Mouse (Mus musculus): ENCODE data around the gene Ace. TPM values are rescaled to one million over a fixed set of nuclear protein-coding genes. Genes with fewer than 3 reads are reported as not detected.
"Not testable (repeated sequence)": the region's sequence is repeated elsewhere in the genome, so short reads cannot be mapped to it uniquely, and the experiment has no call there.

The Ace gene
- total RNA-seq, 1 experiment: 1.4 TPM

GRCm38 (mm10) chr11:106020051-106020763, 52.5 kb downstream of the Ace start:
- TF ChIP-seq HCFC1 (IDR thresholded peaks at IDR 0.05; ENCODE audit: borderline replicate concordance, insufficient read depth, low read length) (no peak), CHD2 (IDR thresholded peaks at IDR 0.05; ENCODE audit: low read depth, low read length) (no peak), MAFK (IDR thresholded peaks at IDR 0.05; ENCODE audit: insufficient read depth, low read depth, low read length) (no peak), ZC3H11A (IDR thresholded peaks at IDR 0.05; ENCODE audit: borderline replicate concordance, low read depth, low read length) (no peak), ZNF384 (IDR thresholded peaks at IDR 0.05; ENCODE audit: low read depth, low read length) (no peak)
- DNase-seq (ENCODE audit: low read depth, low spot score): no peak
- in situ Hi-C loops (cut with MboI; ENCODE audit: low sequenced_read_pairs in 2 of 2, unreplicated experiment in 2 of 2): no loop called here
- Histone ChIP-seq H3K36me3 (ENCODE audit: control insufficient read depth, insufficient read depth, low read length, poor library complexity, severe bottlenecking) (peaks cover 3% of the 10 kb centered on the region; the same call in 1 of the 2 replicates), H3K4me3 (ENCODE audit: insufficient read depth in 1 of 2, low read depth in 1 of 2, low read length in 2 of 2, poor library complexity in 1 of 2, severe bottlenecking in 1 of 2) (peak overlapping the region; percentile 43 to 69), H3K9ac (ENCODE audit: insufficient read depth, low read depth, low read length, poor library complexity, severe bottlenecking) (peak overlapping the region; percentile 52), H3K27ac (ENCODE audit: insufficient read depth, low read depth, low read length, poor library complexity, severe bottlenecking) (no peak overlapping the region), H3K9me3 (ENCODE audit: control insufficient read depth, insufficient read depth, low read depth, low read length) (no peaks in the 10 kb centered on the region), H3K4me1 (ENCODE audit: control insufficient read depth in 2 of 2, insufficient read depth in 2 of 2, low read length in 2 of 2, poor library complexity in 1 of 2) (peaks cover 4 to 5% of the 10 kb centered on the region in 2 experiments; a peak in 2 of 4 replicates)

GRCm38 (mm10) chr11:106025774-106026173, 58.0 kb downstream of the Ace start:
- Histone ChIP-seq H3K27ac (ENCODE audit: insufficient read depth, low read depth, low read length, poor library complexity, severe bottlenecking) (no peak overlapping the region), H3K9me3 (ENCODE audit: control insufficient read depth, insufficient read depth, low read depth, low read length) (no peaks in the 10 kb centered on the region), H3K4me3 (ENCODE audit: insufficient read depth in 1 of 2, low read depth in 1 of 2, low read length in 2 of 2, poor library complexity in 1 of 2, severe bottlenecking in 1 of 2) (no peak overlapping the region), H3K4me1 (ENCODE audit: control insufficient read depth in 2 of 2, insufficient read depth in 2 of 2, low read length in 2 of 2, poor library complexity in 1 of 2) (no peaks in the 10 kb centered on the region), H3K9ac (ENCODE audit: insufficient read depth, low read depth, low read length, poor library complexity, severe bottlenecking) (no peak overlapping the region), H3K36me3 (ENCODE audit: control insufficient read depth, insufficient read depth, low read length, poor library complexity, severe bottlenecking) (peaks cover 3% of the 10 kb centered on the region; the same call in 1 of the 2 replicates)
- TF ChIP-seq ZNF384 (IDR thresholded peaks at IDR 0.05; ENCODE audit: low read depth, low read length) (no peak), MAFK (IDR thresholded peaks at IDR 0.05; ENCODE audit: insufficient read depth, low read depth, low read length) (no peak), ZC3H11A (IDR thresholded peaks at IDR 0.05; ENCODE audit: borderline replicate concordance, low read depth, low read length) (no peak), CHD2 (IDR thresholded peaks at IDR 0.05; ENCODE audit: low read depth, low read length) (no peak), HCFC1 (IDR thresholded peaks at IDR 0.05; ENCODE audit: borderline replicate concordance, insufficient read depth, low read length) (no peak)
- in situ Hi-C loops (cut with MboI; ENCODE audit: low sequenced_read_pairs in 2 of 2, unreplicated experiment in 2 of 2): no loop called here
- DNase-seq (ENCODE audit: low read depth, low spot score): no peak

- no peak for DNase-seq (ENCODE audit: low read depth, low spot score)
- no peak overlapping the region for H3K27ac ChIP-seq (ENCODE audit: insufficient read depth, low read depth, low read length, poor library complexity, severe bottlenecking)
Observed at GRCm38 (mm10) chr11:106026465-106027151, 58.9 kb downstream of the Ace start.

GRCm38 (mm10) chr11:106027607-106028006, 59.9 kb downstream of the Ace start:
- TF ChIP-seq MAFK (IDR thresholded peaks at IDR 0.05; ENCODE audit: insufficient read depth, low read depth, low read length) (no peak), ZNF384 (IDR thresholded peaks at IDR 0.05; ENCODE audit: low read depth, low read length) (no peak), HCFC1 (IDR thresholded peaks at IDR 0.05; ENCODE audit: borderline replicate concordance, insufficient read depth, low read length) (no peak), CHD2 (IDR thresholded peaks at IDR 0.05; ENCODE audit: low read depth, low read length) (no peak), ZC3H11A (IDR thresholded peaks at IDR 0.05; ENCODE audit: borderline replicate concordance, low read depth, low read length) (no peak)
- H3K4me3 ChIP-seq (ENCODE audit: insufficient read depth in 1 of 2, low read depth in 1 of 2, low read length in 2 of 2, poor library complexity in 1 of 2, severe bottlenecking in 1 of 2): no peak overlapping the region
- H3K27ac ChIP-seq (ENCODE audit: insufficient read depth, low read depth, low read length, poor library complexity, severe bottlenecking): no peak overlapping the region
- H3K4me1 ChIP-seq (ENCODE audit: control insufficient read depth in 2 of 2, insufficient read depth in 2 of 2, low read length in 2 of 2, poor library complexity in 1 of 2): no peaks in the 10 kb centered on the region
- H3K9ac ChIP-seq (ENCODE audit: insufficient read depth, low read depth, low read length, poor library complexity, severe bottlenecking): no peak overlapping the region
- in situ Hi-C loops (cut with MboI; ENCODE audit: low sequenced_read_pairs in 2 of 2, unreplicated experiment in 2 of 2): no loop called here
- H3K36me3 ChIP-seq (ENCODE audit: control insufficient read depth, insufficient read depth, low read length, poor library complexity, severe bottlenecking): no peaks in the 10 kb centered on the region
- no peaks in the 10 kb centered on the region for H3K9me3 ChIP-seq (ENCODE audit: control insufficient read depth, insufficient read depth, low read depth, low read length)
- no peak for DNase-seq (ENCODE audit: low read depth, low spot score)

More at GRCm38 (mm10) chr11:106026465-106027151, 58.9 kb downstream of the Ace start:
- Histone ChIP-seq H3K4me3 (ENCODE audit: insufficient read depth in 1 of 2, low read depth in 1 of 2, low read length in 2 of 2, poor library complexity in 1 of 2, severe bottlenecking in 1 of 2) (no peak overlapping the region), H3K36me3 (ENCODE audit: control insufficient read depth, insufficient read depth, low read length, poor library complexity, severe bottlenecking) (peaks cover 3% of the 10 kb centered on the region; the same call in 1 of the 2 replicates), H3K9me3 (ENCODE audit: control insufficient read depth, insufficient read depth, low read depth, low read length) (no peaks in the 10 kb centered on the region), H3K9ac (ENCODE audit: insufficient read depth, low read depth, low read length, poor library complexity, severe bottlenecking) (no peak overlapping the region), H3K4me1 (ENCODE audit: control insufficient read depth in 2 of 2, insufficient read depth in 2 of 2, low read length in 2 of 2, poor library complexity in 1 of 2) (no peaks in the 10 kb centered on the region)
- in situ Hi-C loops (cut with MboI; ENCODE audit: low sequenced_read_pairs in 2 of 2, unreplicated experiment in 2 of 2): no loop called here
- TF ChIP-seq ZNF384 (IDR thresholded peaks at IDR 0.05; ENCODE audit: low read depth, low read length): no peak
- TF ChIP-seq CHD2 (IDR thresholded peaks at IDR 0.05; ENCODE audit: low read depth, low read length): no peak
- 0 out of 2 replicates have a peak, but pooled peaks have one; percentile 22 for TF ChIP-seq ZC3H11A (IDR thresholded peaks at IDR 0.05; ENCODE audit: borderline replicate concordance, low read depth, low read length)

- H3K9me3 ChIP-seq (ENCODE audit: control insufficient read depth, insufficient read depth, low read depth, low read length); H3K4me1 ChIP-seq (ENCODE audit: control insufficient read depth in 2 of 2, insufficient read depth in 2 of 2, low read length in 2 of 2, poor library complexity in 1 of 2); H3K9ac ChIP-seq (ENCODE audit: insufficient read depth, low read depth, low read length, poor library complexity, severe bottlenecking); DNase-seq (ENCODE audit: low read depth, low spot score); H3K27ac ChIP-seq (ENCODE audit: insufficient read depth, low read depth, low read length, poor library complexity, severe bottlenecking); H3K36me3 ChIP-seq (ENCODE audit: control insufficient read depth, insufficient read depth, low read length, poor library complexity, severe bottlenecking); in situ Hi-C loops (cut with MboI; ENCODE audit: low sequenced_read_pairs in 2 of 2, unreplicated experiment in 2 of 2): not testable (repeated sequence)
- peak overlapping the region; percentile 22 to 44; a peak in 2 of 4 replicates for H3K4me3 ChIP-seq (ENCODE audit: insufficient read depth in 1 of 2, low read depth in 1 of 2, low read length in 2 of 2, poor library complexity in 1 of 2, severe bottlenecking in 1 of 2)
Observed at GRCm38 (mm10) chr11:106032074-106032473, 64.3 kb downstream of the Ace start.
